Mouse (Mus musculus) kidney, postnatal 14 days (tissue): Measurements from ENCODE around the gene Btbd2.

ENCODE experiments used
- DNase-seq: peaks from one replicate; pipeline ENCODE4 v3.0.0; 2022; ENCODE audit warnings: mixed read lengths

The Btbd2 gene

GRCm38 (mm10) chr10:80604001-80604509 is 52.8 kb downstream of the Btbd2 start:
- no peak for DNase-seq

- DNase-seq: no peak
These were observed 53.5 kb downstream of the Btbd2 start for GRCm38 (mm10) chr10:80603364-80603763.

GRCm38 (mm10) chr10:80602698-80603325 is 54.1 kb downstream of the Btbd2 start, which contains the start of the genes Scamp4 and Adat3:
Gene Scamp4, plus strand, starts transcription at chr10:80602872.
Gene Adat3, plus strand, starts transcription at chr10:80602880.
- DNase-seq: peak; percentile 96

GRCm38 (mm10) chr10:80596318-80596717 is 60.6 kb downstream of the Btbd2 start:
- no peak for DNase-seq
